Mouse (Mus musculus): ENCODE measurements around the gene Timp2. TPM values are rescaled to one million over a fixed set of nuclear protein-coding genes. Genes with fewer than 3 reads are reported as not detected.
"Not testable (repeated sequence)": the region's sequence is repeated elsewhere in the genome, so short reads cannot be mapped to it uniquely, and the experiment has no call there.

The Timp2 gene
- 29.0 and 32.1 TPM in 2 replicates for polyA plus RNA-seq (2016; fragmentation: Nextera tagmentation; extraction: Ambion mirVana)

DNA sequence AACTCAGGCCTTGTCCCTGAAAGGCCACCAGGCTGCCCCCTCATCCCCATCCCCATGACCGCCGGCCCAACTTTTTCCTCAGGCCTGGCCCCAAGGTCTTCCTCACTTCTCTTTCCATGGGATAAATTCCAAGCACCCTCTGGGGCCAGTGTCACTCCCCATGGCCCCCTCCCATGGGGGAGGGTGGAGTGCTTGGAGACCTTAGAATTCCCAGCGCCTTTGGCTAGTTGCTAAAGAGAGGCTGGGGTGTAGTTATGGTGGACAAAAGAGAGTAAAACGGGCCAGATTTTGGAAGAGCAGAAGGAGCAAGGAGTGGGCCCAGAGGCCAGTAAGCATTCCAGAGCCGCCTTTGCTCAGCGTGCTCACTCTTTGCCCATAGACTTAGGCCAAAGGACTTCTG is at the start of gene Timp2:
Gene Timp2 (minus strand): TSS at position 101 of the 400 bp plus-strand sequence.
- H3K4me3 ChIP-seq, result peak within 1 kb of the TSS; percentile 87
- H3K36me3 ChIP-seq, result 0 out of 2 replicates have a peak, but pooled peaks cover 5% of the 10 kb centered on the region
- 29% methylated on average over 6 of the region's 6 CpGs for WGBS
- no peak for DNase-seq (ENCODE audit: low spot score)
- peak within 1 kb of the TSS; percentile 95 for H3K27ac ChIP-seq (replicated peaks)
- no peaks in the 10 kb centered on the region for H3K9me3 ChIP-seq (replicated peaks)
- peaks cover 23% of the 10 kb centered on the region; the same call in 1 of the 2 replicates for H3K27me3 ChIP-seq (ENCODE audit: low read depth, poor library complexity, severe bottlenecking)
- peaks cover 32% of the 10 kb centered on the region for H3K4me1 ChIP-seq

DNA sequence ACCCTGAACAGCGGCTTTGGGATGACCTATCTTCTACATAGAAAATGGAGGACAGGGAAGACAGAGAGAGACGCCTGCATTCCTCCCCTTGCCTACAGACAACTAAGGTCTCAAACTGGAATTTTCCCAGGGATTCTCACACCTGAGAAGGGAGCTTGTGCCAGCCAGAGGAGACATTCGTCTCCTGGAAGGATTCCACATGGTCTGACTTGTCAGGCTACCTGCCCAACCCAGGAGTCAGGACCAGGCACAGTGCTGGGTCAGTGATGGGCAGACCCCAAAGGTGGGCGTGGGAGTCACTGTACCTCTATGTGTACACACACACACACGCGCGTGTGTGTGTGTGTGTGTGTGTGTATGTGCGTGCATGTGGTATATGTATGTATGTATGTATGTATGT is 49.8 kb upstream of the Timp2 start:
- WGBS, result 96% methylated on average over 8 of the region's 8 CpGs
- Histone ChIP-seq H3K27me3 (ENCODE audit: low read depth, poor library complexity, severe bottlenecking) (no peaks in the 10 kb centered on the region), H3K9me3 (replicated peaks) (no peaks in the 10 kb centered on the region), H3K36me3 (peaks cover 53% of the 10 kb centered on the region), H3K4me3 (no peak overlapping the region), H3K27ac (replicated peaks) (no peak overlapping the region), H3K4me1 (peaks cover 11% of the 10 kb centered on the region; the same call in 1 of the 2 replicates)
- DNase-seq (ENCODE audit: low spot score), result no peak

DNA sequence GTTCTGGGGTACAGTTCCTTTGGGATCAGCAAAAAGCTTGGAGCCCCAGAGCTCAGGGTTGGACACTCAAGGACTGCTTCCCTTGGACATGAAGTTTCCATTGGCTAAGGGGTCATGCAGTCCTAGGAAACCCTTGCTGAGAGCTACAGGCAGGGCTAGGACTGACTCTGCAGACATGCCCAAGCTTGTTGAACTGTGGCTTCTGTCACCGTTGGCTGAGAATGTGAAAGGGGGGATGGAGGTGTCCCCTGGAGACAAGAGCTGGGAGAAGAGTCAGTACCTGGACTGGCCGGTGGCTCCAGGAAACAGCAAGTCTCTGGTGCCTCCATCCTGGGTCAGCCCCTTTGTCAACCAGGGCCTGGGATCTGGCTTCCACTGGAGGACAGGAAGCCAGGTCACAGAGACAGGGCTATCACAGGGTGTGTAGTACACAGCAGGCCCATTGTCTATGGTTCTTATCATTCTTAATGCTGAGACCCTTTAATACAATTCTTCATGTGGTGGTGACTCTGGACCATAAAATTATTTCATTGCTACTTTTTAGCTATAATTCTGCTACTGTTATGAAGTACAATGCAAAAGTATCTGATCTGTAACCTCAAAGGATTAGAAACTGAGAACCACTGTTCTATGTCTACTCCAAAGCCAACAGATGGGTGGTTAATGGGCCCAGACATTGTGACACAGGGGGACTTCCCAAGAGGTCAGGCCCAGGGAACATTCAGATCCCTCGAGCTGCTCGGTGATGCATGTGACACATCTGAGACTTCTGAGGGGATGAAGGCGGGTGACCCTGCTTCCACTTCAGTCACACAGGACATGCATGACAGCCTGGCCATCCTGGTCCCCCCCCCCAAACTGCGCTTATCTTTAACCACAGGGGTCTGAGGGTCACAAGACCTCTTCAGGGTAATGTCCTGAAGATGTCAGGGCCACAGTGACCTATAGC is 48.7 kb upstream of the Timp2 start:
- Histone ChIP-seq H3K36me3 (peaks cover 42% of the 10 kb centered on the region), H3K9me3 (replicated peaks) (no peaks in the 10 kb centered on the region), H3K27me3 (ENCODE audit: low read depth, poor library complexity, severe bottlenecking) (no peaks in the 10 kb centered on the region), H3K4me1 (peaks cover 17% of the 10 kb centered on the region; the same call in 1 of the 2 replicates), H3K4me3 (no peak overlapping the region), H3K27ac (replicated peaks) (no peak overlapping the region)
- DNase-seq (ENCODE audit: low spot score), result no peak
- WGBS, result 77% methylated on average over 6 of the region's 6 CpGs

DNA sequence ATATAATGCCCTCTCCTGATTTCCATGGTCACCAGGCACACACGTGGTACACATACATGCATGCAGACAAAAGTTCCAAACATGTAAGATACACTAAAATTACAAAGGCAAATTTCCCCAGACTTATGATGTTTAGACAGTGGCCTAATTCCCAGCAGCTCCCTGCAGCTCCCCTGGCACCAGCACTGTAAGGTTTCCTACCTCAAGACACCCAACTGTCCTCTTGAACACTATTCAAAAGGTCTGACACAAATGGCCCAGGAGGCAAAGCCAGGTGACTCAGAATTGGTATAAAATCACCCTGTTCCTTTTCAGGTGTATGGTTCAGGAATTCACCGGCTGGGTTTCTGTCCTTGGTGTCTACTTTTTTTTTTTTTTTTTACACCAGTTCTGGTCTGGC is 47.6 kb upstream of the Timp2 start:
- H3K4me3 ChIP-seq, result no peak overlapping the region
- no peaks in the 10 kb centered on the region for H3K9me3 ChIP-seq (replicated peaks)
- H3K27me3 ChIP-seq (ENCODE audit: low read depth, poor library complexity, severe bottlenecking), result no peaks in the 10 kb centered on the region
- no peak overlapping the region for H3K27ac ChIP-seq (replicated peaks)
- 93% methylated on average over 2 of the region's 2 CpGs for WGBS
- peaks cover 32% of the 10 kb centered on the region for H3K36me3 ChIP-seq
- H3K4me1 ChIP-seq, result peaks cover 17% of the 10 kb centered on the region; the same call in 1 of the 2 replicates
- no peak for DNase-seq (ENCODE audit: low spot score)

DNA sequence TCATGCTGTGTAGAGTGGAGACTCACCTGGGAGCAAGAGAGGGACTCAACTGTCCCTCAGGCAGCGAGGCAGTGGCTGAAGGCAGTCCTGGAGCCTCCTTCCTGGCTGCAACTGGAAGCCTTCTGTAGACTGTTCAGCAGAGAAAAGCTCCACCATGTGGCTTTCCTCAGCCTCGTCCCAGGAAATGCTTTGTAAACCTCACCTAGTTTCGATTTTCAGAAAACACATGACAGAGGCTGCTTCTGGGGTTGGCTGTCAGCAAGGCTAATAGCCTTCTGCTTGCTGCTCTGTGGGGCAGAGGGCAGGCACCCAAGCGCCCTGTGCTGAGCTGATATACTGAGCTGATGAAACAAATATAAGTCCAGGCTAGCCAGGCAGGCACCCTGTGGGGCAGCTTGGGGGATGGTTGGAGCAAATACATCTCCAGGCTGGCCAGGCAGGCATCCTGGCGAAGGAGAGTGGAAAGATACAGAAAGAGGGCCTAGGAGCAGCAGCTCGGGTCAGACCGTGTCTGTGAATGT is 46.3 kb upstream of the Timp2 start, which contains the start of gene Lgals3bp:
Gene Lgals3bp (minus strand): TSS at position 333 of the 521 bp plus-strand sequence.
- peaks cover 18% of the 10 kb centered on the region for H3K36me3 ChIP-seq
- no peak for DNase-seq (ENCODE audit: low spot score)
- WGBS, result 65% methylated on average over 7 of the region's 7 CpGs
- no peak within 1 kb of the TSS for H3K4me3 ChIP-seq
- no peaks in the 10 kb centered on the region for H3K27me3 ChIP-seq (ENCODE audit: low read depth, poor library complexity, severe bottlenecking)
- H3K27ac ChIP-seq (replicated peaks), result no peak within 1 kb of the TSS; the same call in 1 of the 2 replicates
- H3K4me1 ChIP-seq, result peaks cover 17% of the 10 kb centered on the region; the same call in 1 of the 2 replicates
- H3K9me3 ChIP-seq (replicated peaks), result no peaks in the 10 kb centered on the region

DNA sequence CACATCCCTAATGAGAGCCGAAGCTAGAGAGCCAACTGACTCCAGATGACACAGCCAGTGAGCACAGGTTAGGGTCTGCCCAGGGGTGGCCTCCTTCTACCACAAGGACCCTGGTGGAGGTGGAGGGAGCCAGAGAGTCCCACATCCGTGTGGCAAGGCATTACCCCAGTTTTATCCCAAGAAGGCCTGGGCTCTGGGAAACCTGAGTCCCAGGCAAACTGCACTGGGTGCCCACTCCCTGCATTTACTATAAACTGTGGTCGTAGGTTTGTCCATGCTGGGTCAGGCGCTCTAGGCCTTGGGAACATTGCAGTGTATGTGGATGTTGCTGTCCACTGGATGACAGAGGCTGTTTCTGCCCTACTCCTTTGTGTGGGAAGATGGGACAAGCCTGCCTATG is 45.7 kb upstream of the Timp2 start:
- no peak for DNase-seq (ENCODE audit: low spot score)
- no peaks in the 10 kb centered on the region for H3K9me3 ChIP-seq (replicated peaks)
- WGBS, result 87% methylated on average over 4 of the region's 4 CpGs
- peaks cover 17% of the 10 kb centered on the region; the same call in 1 of the 2 replicates for H3K4me1 ChIP-seq
- H3K36me3 ChIP-seq, result peaks cover 12% of the 10 kb centered on the region
- no peaks in the 10 kb centered on the region for H3K27me3 ChIP-seq (ENCODE audit: low read depth, poor library complexity, severe bottlenecking)
- H3K4me3 ChIP-seq, result no peak overlapping the region
- H3K27ac ChIP-seq (replicated peaks), result no peak overlapping the region; the same call in 1 of the 2 replicates

DNA sequence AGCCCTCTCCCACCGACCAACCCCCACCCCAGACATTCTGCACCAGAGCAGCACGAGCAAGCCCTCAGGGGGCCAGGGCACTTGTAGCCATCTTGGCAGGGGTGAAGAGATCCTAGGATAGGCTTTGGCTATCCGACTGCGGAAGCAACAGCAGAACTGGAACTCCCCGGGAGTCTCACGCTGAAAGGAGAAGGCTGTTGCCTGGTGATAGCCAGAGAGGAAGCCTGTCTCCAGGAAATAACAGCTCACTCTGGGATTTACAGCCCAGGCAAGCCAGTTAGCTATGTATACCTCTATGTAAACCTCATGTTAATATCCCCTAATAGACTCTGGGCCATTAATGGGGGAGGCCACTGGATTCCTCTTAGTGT is 45.0 kb upstream of the Timp2 start:
- H3K27me3 ChIP-seq (ENCODE audit: low read depth, poor library complexity, severe bottlenecking), result no peaks in the 10 kb centered on the region
- H3K36me3 ChIP-seq, result peaks cover 6% of the 10 kb centered on the region
- H3K27ac ChIP-seq (replicated peaks), result no peak overlapping the region; the same call in 1 of the 2 replicates
- DNase-seq (ENCODE audit: low spot score), result no peak
- H3K4me3 ChIP-seq, result no peak overlapping the region
- WGBS, result 62% methylated on average over 6 of the region's 6 CpGs
- no peaks in the 10 kb centered on the region; the same call in 1 of the 2 replicates for H3K9me3 ChIP-seq (replicated peaks)
- peaks cover 14% of the 10 kb centered on the region; the same call in 1 of the 2 replicates for H3K4me1 ChIP-seq

DNA sequence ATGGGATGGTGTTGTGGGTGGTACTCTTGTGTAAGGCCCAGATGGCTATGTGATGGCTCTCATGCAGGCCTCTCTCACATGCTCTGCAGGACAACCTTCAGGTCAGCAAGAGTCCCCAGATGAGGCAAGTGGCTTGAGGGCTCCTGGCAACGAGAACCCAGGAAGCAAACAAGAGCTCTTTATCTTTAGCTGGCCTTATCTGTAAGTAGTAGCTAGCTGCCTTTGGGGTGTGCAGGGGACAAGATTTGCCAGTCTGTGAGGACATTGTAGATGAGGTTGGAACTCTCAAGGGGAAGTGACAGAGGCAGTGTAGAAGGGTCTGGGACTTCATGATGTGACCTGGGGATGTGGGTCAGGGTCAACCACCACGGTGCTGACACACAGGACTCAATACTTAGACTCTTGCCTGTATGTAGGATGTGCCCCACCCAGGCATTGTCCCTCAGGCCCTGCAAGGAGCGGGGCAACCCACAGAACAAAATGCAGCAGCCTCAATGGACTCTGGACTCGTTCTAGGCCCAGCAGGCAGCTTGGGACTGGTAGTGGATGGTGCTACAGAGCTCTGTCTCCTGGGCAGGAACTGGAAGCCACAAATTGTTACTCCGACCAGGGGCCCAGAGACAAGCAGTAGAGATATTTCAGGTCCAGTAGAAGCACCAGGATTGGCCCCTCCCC is 44.5 kb upstream of the Timp2 start:
- Histone ChIP-seq H3K27me3 (ENCODE audit: low read depth, poor library complexity, severe bottlenecking) (no peaks in the 10 kb centered on the region), H3K27ac (replicated peaks) (no peak overlapping the region; the same call in 1 of the 2 replicates), H3K36me3 (0 out of 2 replicates have a peak, but pooled peaks cover under 1% of the 10 kb centered on the region), H3K9me3 (replicated peaks) (no peaks in the 10 kb centered on the region; the same call in 1 of the 2 replicates), H3K4me3 (no peak overlapping the region), H3K4me1 (peaks cover 14% of the 10 kb centered on the region; the same call in 1 of the 2 replicates)
- DNase-seq (ENCODE audit: low spot score), result no peak
- 77% methylated on average over 5 of the region's 5 CpGs for WGBS

DNA sequence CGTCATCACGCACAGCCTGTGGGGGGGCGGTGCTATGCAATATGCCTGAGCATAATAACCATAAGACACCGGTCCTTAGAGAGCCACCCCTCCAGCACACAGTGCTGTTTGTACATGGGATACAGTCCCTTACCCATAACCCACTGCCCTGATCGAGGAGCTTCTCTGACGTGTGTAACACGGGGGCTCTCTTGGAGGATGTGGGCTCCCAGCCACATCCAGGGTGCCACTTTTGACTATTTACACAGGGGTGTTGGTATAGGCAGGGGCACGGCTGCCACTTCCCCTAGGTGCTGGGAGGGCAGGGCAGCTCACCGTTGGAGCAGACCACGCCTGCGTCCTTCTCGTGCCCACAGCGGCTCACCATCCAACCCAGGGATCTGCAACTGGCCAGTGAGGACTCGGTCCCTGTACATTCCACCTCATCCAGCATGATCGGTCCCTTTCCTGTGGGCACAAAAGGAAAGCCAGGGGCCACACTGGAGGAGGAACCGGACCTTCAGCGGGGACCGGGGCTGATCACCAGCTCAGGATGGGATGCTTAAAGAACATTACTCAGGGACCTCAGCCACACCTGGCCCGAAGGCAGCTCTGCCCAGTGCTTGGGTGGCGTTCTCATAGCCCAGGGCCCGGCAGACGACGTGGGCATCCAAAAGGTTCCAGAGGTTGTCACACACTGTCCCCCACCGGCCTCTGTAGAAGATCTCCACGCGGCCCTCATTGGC is 42.4 kb upstream of the Timp2 start:
- H3K27ac ChIP-seq (replicated peaks), result no peak overlapping the region
- DNase-seq (ENCODE audit: low spot score), result no peak
- WGBS, result 90% methylated on average over 26 of the region's 26 CpGs
- H3K36me3 ChIP-seq, result no peaks in the 10 kb centered on the region
- H3K4me3 ChIP-seq, result no peak overlapping the region
- peaks cover 14% of the 10 kb centered on the region; the same call in 1 of the 2 replicates for H3K4me1 ChIP-seq
- no peaks in the 10 kb centered on the region; the same call in 1 of the 2 replicates for H3K9me3 ChIP-seq (replicated peaks)
- no peaks in the 10 kb centered on the region for H3K27me3 ChIP-seq (ENCODE audit: low read depth, poor library complexity, severe bottlenecking)

DNA sequence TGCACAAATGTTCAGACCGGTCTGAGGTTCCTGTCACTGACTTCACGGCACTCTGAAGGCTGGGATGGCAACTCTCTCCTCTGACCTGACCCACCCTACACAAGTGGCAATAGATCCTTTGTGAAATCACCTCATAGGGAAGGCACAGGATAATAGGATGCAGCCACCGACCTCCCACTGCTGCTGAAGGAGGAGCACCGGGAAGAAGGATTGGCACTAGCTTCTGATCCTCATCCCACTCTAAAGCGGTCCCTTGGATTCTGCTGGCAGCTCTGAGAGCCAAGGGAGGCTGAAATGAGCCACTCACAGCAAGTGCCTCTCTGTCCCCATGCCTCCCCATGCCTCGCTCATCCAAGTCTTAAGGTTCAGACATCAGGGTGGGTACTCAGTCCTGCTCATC is 39.0 kb upstream of the Timp2 start:
- no peak overlapping the region for H3K27ac ChIP-seq (replicated peaks)
- H3K4me3 ChIP-seq, result no peak overlapping the region
- H3K4me1 ChIP-seq, result no peaks in the 10 kb centered on the region
- 64% methylated on average over 6 of the region's 6 CpGs for WGBS
- no peaks in the 10 kb centered on the region for H3K27me3 ChIP-seq (ENCODE audit: low read depth, poor library complexity, severe bottlenecking)
- H3K9me3 ChIP-seq (replicated peaks), result no peaks in the 10 kb centered on the region; the same call in 1 of the 2 replicates
- H3K36me3 ChIP-seq, result no peaks in the 10 kb centered on the region
- no peak for DNase-seq (ENCODE audit: low spot score)

DNA sequence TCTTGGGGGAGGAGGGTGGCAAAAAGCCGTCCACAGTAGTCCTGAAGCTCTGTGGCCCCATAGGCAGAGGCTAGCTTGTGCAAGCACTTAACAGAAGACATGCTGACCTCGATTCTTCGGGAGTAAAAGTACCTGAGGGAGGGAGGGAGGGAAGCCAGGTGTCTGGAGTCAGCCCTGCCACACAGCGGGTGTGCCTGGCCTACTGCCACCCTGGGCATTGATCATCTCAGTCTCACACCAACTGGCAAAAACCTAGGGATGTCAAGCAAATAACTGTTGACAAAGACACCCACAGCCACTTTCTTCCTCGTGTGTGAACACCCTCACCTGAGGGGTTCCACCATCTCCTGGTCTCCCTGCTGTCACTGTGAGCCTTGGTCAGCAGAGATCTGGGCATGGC is 38.5 kb upstream of the Timp2 start:
- H3K27me3 ChIP-seq (ENCODE audit: low read depth, poor library complexity, severe bottlenecking), result no peaks in the 10 kb centered on the region
- H3K9me3 ChIP-seq (replicated peaks), result no peaks in the 10 kb centered on the region; the same call in 1 of the 2 replicates
- H3K4me3 ChIP-seq, result no peak overlapping the region
- no peak overlapping the region for H3K27ac ChIP-seq (replicated peaks)
- WGBS, result 86% methylated on average over 5 of the region's 5 CpGs
- no peaks in the 10 kb centered on the region for H3K36me3 ChIP-seq
- no peaks in the 10 kb centered on the region for H3K4me1 ChIP-seq
- DNase-seq (ENCODE audit: low spot score), result no peak

DNA sequence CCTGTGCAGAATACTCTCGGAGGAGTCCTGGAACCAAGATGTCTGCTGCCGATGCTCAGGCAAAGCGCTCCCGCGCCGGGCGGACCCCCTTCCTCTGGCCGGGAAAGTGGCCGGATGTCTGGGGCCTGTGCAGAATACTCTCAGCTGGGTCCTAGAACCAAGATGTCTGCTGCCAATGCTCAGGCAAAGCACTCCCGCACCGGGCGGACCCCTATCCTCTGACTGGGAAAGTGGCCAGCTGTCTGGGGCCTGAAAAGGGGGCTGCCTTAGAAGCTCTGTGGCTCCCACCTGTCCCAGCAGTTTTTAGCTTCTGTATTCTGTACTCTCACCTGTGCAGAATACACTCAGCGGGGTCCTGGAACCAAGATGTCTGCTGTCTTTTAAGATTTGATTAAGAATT is 32.3 kb upstream of the Timp2 start:
- H3K4me3 ChIP-seq; H3K9me3 ChIP-seq (replicated peaks); H3K36me3 ChIP-seq; H3K27ac ChIP-seq (replicated peaks); H3K4me1 ChIP-seq; H3K27me3 ChIP-seq (ENCODE audit: low read depth, poor library complexity, severe bottlenecking); DNase-seq (ENCODE audit: low spot score): not testable (repeated sequence)
- 96% methylated on average over 13 of the region's 13 CpGs for WGBS

Data from midbrain, embryonic 10.5 days (tissue).